Mouse (Mus musculus) spleen, adult 2 months (tissue): ENCODE measurements around the gene Kif3c. TPM values are rescaled to one million over a fixed set of nuclear protein-coding genes. Genes with fewer than 3 reads are reported as not detected.

Experiments
- DNase-seq, 2 experiments: peaks; one replicate each; pipeline versions ENCODE4 v3.0.0 to v3.0.0-alpha.2; 2012 to 2021; ENCODE audit warnings: low spot score in 2 of 2, low read depth in 1 of 2
- H3K27ac ChIP-seq: fragments of 200-500 bp; 2 replicates; pipeline ENCODE4 v1.5.1; 2012; ENCODE audit warnings: low read length, inconsistent platforms; ENCODE audit not compliant: insufficient read depth
- H3K27me3 ChIP-seq: fragments of 200-500 bp; 2 replicates; pipeline ENCODE4 v1.6.1; 2012; ENCODE audit warnings: mild to moderate bottlenecking, moderate library complexity, low read length, inconsistent platforms; ENCODE audit not compliant: control insufficient read depth, insufficient read depth
- H3K36me3 ChIP-seq: fragments of 200-500 bp; 2 replicates; pipeline ENCODE4 v1.6.1; 2012; ENCODE audit warnings: mild to moderate bottlenecking, low read length, inconsistent platforms; ENCODE audit not compliant: control insufficient read depth, insufficient read depth
- H3K4me1 ChIP-seq: fragments of 200-500 bp; 2 replicates; pipeline ENCODE4 v1.6.1; 2011; ENCODE audit warnings: inconsistent platforms; ENCODE audit not compliant: control insufficient read depth, insufficient read depth, insufficient read length
- H3K4me3 ChIP-seq: fragments of 200-500 bp; 2 replicates; pipeline ENCODE4 v1.5.1; 2011; ENCODE audit warnings: mild to moderate bottlenecking, inconsistent platforms; ENCODE audit not compliant: insufficient read depth, insufficient read length; ENCODE audit errors: extremely low read depth
- CTCF ChIP-seq: fragments of 200-500 bp; IDR thresholded peaks from 2 replicates; pipeline ENCODE4 v1.5.1; 2011; ENCODE audit warnings: mild to moderate bottlenecking, inconsistent platforms; ENCODE audit not compliant: insufficient read depth, insufficient read length, insufficient replicate concordance; ENCODE audit errors: extremely low read depth
- POLR2A ChIP-seq: fragments of 200-500 bp; IDR thresholded peaks from 2 replicates; pipeline ENCODE4 v1.6.1; 2011; ENCODE audit warnings: low read depth, low read length, inconsistent platforms
- WGBS: fragments of 180-500 bp; shearing (Covaris S2); methylation state at CpG from one replicate; pipeline ENCODE4 v1.1.7; 2018; 5-methylcytosine and 5-hydroxymethylcytosine counted together
- polyA plus RNA-seq: library from polyadenylated mRNA; depleted of rRNA; stranded (reverse); fragments of >200 nt; gene quantifications from 2 replicates; pipeline ENCODE4 v1.2.3, GENCODE M21; 2012; rRNA removed

Kif3c gene
- 3.4 and 3.5 TPM in 2 replicates for polyA plus RNA-seq

GRCm38 (mm10) chr12:3364508-3365448, at the start of gene Kif3c:
Kif3c (plus strand) TSS chr12:3365132.
- Histone ChIP-seq H3K36me3 (no peaks in the 10 kb centered on the region), H3K4me1 (peaks cover 10% of the 10 kb centered on the region), H3K4me3 (peak within 1 kb of the TSS; percentile 71), H3K27ac (no peak within 1 kb of the TSS), H3K27me3 (no peaks in the 10 kb centered on the region)
- 12% methylated on average over 45 of the region's 48 CpGs for WGBS
- DNase-seq, result peak in 1 of 2 experiments; percentile 58
- no peak for TF ChIP-seq POLR2A
- TF ChIP-seq CTCF, result peak; percentile 1; the same call in 1 of the 2 replicates

DNA sequence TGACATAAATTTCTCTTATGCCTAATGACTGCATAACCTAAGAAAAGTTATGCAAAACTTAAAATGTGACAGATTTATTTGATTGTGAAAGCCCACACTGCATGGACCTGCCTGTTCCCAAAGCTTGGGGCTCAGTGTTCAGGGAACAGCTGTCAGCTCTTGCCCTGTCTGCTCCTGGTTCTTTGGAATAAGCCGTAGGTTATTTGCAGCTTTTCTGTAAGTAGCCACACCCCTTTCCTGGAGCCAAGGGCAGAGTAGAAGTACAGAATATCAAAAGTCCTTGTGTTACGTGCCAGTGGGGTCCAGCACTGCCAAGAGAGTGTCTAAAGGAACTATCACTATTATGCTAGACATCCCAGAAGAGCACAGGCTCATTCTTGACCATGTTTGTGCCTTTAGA, 48.8 kb upstream of the Kif3c start:
- no peaks in the 10 kb centered on the region for H3K4me1 ChIP-seq
- DNase-seq, result no peak
- H3K36me3 ChIP-seq, result no peaks in the 10 kb centered on the region
- H3K4me3 ChIP-seq, result no peak overlapping the region
- 79% methylated on average over 2 of the region's 2 CpGs for WGBS
- H3K27ac ChIP-seq, result no peak overlapping the region
- TF ChIP-seq CTCF, result no peak
- no peak for TF ChIP-seq POLR2A
- H3K27me3 ChIP-seq, result no peaks in the 10 kb centered on the region

DNA sequence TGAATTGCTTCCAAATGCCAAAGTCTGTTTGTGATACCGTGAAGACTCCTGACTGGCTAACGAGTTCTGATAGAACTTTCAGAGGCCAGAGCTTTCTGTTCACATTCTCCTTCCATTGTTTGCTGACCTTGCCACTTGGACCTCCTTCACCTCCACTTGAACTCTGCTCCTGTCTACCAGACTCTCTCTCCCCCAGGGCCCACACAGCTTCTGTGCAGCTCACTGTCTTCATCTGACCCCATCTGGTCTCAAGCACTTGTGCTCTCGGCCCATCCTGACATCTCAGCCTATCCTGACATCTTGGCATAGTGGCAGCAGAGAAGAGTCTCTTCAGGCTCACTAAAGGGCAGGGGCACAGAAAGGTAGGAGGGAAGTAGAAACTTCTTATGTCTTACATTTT, 48.0 kb upstream of the Kif3c start:
- DNase-seq, result no peak
- 79% methylated on average over 3 of the region's 3 CpGs for WGBS
- H3K4me1 ChIP-seq, result peaks cover 4% of the 10 kb centered on the region; the same call in 1 of the 2 replicates

GRCm38 (mm10) chr12:3319377-3319776, 45.6 kb upstream of the Kif3c start:
- Histone ChIP-seq H3K27me3 (no peaks in the 10 kb centered on the region), H3K36me3 (no peaks in the 10 kb centered on the region), H3K27ac (no peak overlapping the region), H3K4me1 (peaks cover 6% of the 10 kb centered on the region), H3K4me3 (no peak overlapping the region)
- DNase-seq, result no peak
- TF ChIP-seq POLR2A (no peak), CTCF (no peak)
- WGBS, result 77% methylated on average over 4 of the region's 4 CpGs

More for the DNA sequence above, 48.0 kb upstream of the Kif3c start:
- no peaks in the 10 kb centered on the region for H3K27me3 ChIP-seq
- no peaks in the 10 kb centered on the region for H3K36me3 ChIP-seq
- TF ChIP-seq CTCF (no peak), POLR2A (no peak)
- no peak overlapping the region for H3K27ac ChIP-seq
- no peak overlapping the region for H3K4me3 ChIP-seq

DNA sequence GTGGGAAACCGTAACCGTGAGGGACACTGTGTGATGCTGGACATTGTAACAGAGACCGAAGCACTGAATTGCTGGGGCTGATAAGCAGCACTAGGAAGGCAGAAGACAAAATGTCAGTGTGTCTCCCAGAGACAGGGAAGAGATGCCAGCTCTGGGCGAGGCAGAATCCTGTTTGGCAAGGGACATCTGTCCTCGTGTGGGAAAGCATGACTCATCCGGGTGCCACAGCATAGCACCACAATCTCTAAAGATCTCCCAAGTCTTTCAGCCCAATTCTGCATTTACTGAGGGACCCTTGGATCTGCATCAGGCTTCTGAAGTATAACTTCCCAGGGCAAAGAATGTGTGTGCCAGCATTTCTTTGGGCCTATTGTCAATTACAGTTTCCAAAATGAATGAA, 41.7 kb upstream of the Kif3c start:
- 79% methylated on average over 6 of the region's 6 CpGs for WGBS
- DNase-seq, result no peak

GRCm38 (mm10) chr12:3325232-3325631, 39.7 kb upstream of the Kif3c start:
- H3K4me1 ChIP-seq, result peaks cover 6% of the 10 kb centered on the region
- no peaks in the 10 kb centered on the region for H3K27me3 ChIP-seq
- no peak overlapping the region for H3K27ac ChIP-seq
- no peak for DNase-seq
- no peak for TF ChIP-seq POLR2A
- no peak for TF ChIP-seq CTCF
- no peak overlapping the region for H3K4me3 ChIP-seq
- 78% methylated on average over 2 of the region's 2 CpGs for WGBS
- H3K36me3 ChIP-seq, result no peaks in the 10 kb centered on the region

More for the DNA sequence above, 41.7 kb upstream of the Kif3c start:
- peaks cover 6% of the 10 kb centered on the region for H3K4me1 ChIP-seq
- H3K36me3 ChIP-seq, result no peaks in the 10 kb centered on the region
- no peak overlapping the region for H3K27ac ChIP-seq
- no peak for TF ChIP-seq POLR2A
- no peak for TF ChIP-seq CTCF
- no peaks in the 10 kb centered on the region for H3K27me3 ChIP-seq
- no peak overlapping the region for H3K4me3 ChIP-seq

DNA sequence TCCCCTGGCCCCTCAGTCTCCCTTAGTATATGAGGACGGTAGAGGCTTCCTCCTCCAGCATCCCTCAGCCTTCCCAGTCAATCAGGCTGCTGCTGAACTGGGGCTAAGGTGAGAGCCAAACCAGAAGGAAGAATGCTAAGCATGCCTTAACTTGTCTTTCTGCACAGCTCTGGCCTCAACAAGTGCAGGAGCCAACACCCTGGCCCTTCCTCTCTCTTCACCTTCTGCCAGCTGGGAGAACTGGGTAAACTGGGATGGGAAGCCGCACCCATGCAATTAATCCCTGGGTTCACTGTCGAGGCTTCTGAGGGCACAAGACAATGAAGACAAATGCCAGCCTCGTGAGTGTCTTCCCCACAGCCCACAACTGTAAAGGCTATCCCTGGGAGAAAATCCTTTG, 35.3 kb upstream of the Kif3c start:
- DNase-seq, result no peak
- no peak for TF ChIP-seq POLR2A
- TF ChIP-seq CTCF, result no peak
- Histone ChIP-seq H3K27ac (no peak overlapping the region), H3K27me3 (no peaks in the 10 kb centered on the region), H3K4me1 (no peaks in the 10 kb centered on the region), H3K36me3 (no peaks in the 10 kb centered on the region), H3K4me3 (no peak overlapping the region)
- WGBS, result 86% methylated on average over 4 of the region's 4 CpGs
